Mouse (Mus musculus) urinary bladder, postnatal 0 days (tissue): ENCODE data around the gene Gm6309. TPM values are rescaled to one million over a fixed set of nuclear protein-coding genes. Genes with fewer than 3 reads are reported as not detected.

ENCODE experiments used
- polyA plus RNA-seq: library from polyadenylated mRNA; unstranded; fragments of >200 nt; fragmentation: Nextera tagmentation; extraction: Ambion mirVana; gene quantifications from 2 replicates; pipeline ENCODE4 v1.2.1, GENCODE M21; 2015

The Gm6309 gene
- not detected in 2 replicates for polyA plus RNA-seq

DNA sequence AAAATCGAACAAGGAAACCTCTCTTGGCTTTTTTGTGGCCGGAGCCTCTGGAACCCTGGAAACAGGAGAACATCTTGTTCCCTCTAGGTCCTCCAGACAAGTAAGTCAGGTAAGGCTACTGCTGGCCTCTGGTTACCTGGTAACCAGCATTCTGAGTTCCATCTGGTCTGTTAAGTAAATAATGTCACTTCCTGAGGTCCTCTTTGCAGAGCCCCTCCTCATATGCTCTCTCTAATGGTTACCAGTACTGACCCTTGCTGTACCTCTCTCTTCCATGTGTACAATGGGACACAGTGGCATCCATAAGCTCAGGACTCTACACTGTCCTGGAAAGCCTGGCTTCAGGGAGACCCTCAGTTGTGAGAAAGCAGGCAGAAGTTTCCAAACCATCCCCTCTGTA, at the start of gene Gm6309:
TSS of gene Gm6309 (minus strand) at position 101 of the 400 bp plus-strand sequence.

DNA sequence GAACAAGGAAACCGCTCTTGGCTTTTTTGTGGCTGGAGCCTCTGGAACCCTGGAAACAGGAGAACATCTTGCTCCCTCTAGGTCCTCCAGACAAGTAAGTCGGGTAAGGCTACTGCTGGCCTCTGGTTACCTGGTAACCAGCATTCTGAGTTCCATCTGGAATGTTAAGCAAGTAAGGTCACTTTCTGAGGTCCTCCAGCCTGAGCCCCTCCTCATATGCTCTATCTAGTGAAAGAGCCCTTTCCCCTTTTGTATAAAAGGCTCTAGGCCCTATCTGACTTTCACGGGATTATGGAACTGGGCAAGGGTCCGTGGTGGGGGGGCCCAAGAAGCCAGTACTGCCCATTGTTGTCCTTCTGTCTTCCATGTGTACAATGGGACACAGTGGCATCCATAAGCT, 14.7 kb upstream of the Gm6309 start, which contains the start of gene 1700001J03Rik:
TSS of gene 1700001J03Rik (minus strand) at position 101 of the 400 bp plus-strand sequence.

GRCm38 (mm10) chr5:146160439-146160838, 10.1 kb downstream of the Gm6309 start, which contains the start of gene Gm5565:
Gm5565 (minus strand) TSS chr5:146160539.

Other genes with a start within 250 kb of the Gm6309 start
- 0.19 and 0.42 TPM in 2 replicates for gene Cyp3a25, start 161.1 kb downstream of the Gm6309 start, polyA plus RNA-seq
- gene Cyp3a59, start 91.5 kb downstream of the Gm6309 start, polyA plus RNA-seq: not detected in 2 replicates
- not detected in 2 replicates for gene Gm5565, start 10.2 kb downstream of the Gm6309 start, polyA plus RNA-seq
- not detected in 2 replicates for gene 1700001J03Rik, start 14.6 kb upstream of the Gm6309 start, polyA plus RNA-seq
- 39.4 and 44.9 TPM in 2 replicates for gene Rnf6, start 50.8 kb upstream of the Gm6309 start, polyA plus RNA-seq
- 13.2 and 15.4 TPM in 2 replicates for gene Cdk8, start 60.5 kb upstream of the Gm6309 start, polyA plus RNA-seq
- 0.30 and 0.34 TPM in 2 replicates for gene Wasf3, start 214.3 kb upstream of the Gm6309 start, polyA plus RNA-seq